Mouse (Mus musculus) ES-Bruce4 (cell line): Measurements from ENCODE around the gene Defa23.
"Not testable (repeated sequence)": the region's sequence is repeated elsewhere in the genome, so short reads cannot be mapped to it uniquely, and the experiment has no call there.

Experiments
- CTCF ChIP-seq: IDR thresholded peaks from one replicate; pipeline ENCODE4 v1.8.1; 2011; ENCODE audit warnings: low read depth, low read length
- EP300 ChIP-seq: IDR thresholded peaks from 2 replicates; pipeline ENCODE4 v1.6.1; 2011; ENCODE audit warnings: low read depth, low read length; ENCODE audit not compliant: insufficient read depth
- POLR2A ChIP-seq: IDR thresholded peaks from one replicate; pipeline ENCODE4 v1.8.1; 2011; ENCODE audit warnings: low read length; ENCODE audit not compliant: insufficient read depth

DNA sequence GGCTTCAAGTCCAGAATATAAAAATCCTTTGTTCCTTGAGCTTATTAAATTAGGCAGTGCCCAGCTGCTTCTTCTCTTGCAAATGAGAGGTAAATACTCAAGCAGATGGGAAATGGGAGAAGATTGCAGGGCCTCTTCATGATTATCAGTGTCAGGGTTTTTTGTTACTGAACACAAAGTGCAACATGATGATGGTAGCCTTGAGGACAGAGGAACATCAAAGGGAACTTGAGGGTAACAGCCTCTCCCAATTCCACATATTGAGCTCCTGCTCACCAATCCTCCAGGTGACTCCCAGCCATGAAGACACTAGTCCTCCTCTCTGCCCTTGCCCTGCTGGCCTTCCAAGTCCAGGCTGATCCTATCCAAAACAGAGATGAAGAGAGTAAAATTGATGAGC is 29.3 kb downstream of the Defa23 start, which contains the start of gene Defa25:
- TF ChIP-seq CTCF, EP300, POLR2A: not testable (repeated sequence)
